Mouse (Mus musculus): ENCODE results near the gene Maob. TPM values are rescaled to one million over a fixed set of nuclear protein-coding genes. Genes with fewer than 3 reads are reported as not detected.

The Maob gene
- total and polyA plus RNA-seq, 3 experiments, result not detected

- TF ChIP-seq MYC (IDR thresholded peaks at IDR 0.05; ENCODE audit: low read depth, low read length), result no peak
- TF ChIP-seq MAFK (IDR thresholded peaks at IDR 0.05; ENCODE audit: borderline replicate concordance, low read depth, low read length), result no peak
- no peak for TF ChIP-seq MAZ (IDR thresholded peaks at IDR 0.05; ENCODE audit: low read depth, low read length)
- no peak for TF ChIP-seq E2F4 (IDR thresholded peaks at IDR 0.05; ENCODE audit: borderline replicate concordance, low read depth, low read length)
Measured at GRCm38 (mm10) chrX:16754761-16755160, 62.4 kb downstream of the Maob start (continued).

GRCm38 (mm10) chrX:16748932-16749331, 68.2 kb downstream of the Maob start:
- DNase-seq (ENCODE audit: low read depth, low spot score), result no peak
- TF ChIP-seq JUND (IDR thresholded peaks at IDR 0.05; ENCODE audit: low read depth, low read length), result no peak
- no peak for TF ChIP-seq SMC3 (IDR thresholded peaks at IDR 0.05; ENCODE audit: low read depth, low read length)
- TF ChIP-seq MYC (IDR thresholded peaks at IDR 0.05; ENCODE audit: low read depth, low read length), result no peak
- no peak for TF ChIP-seq MAFK (IDR thresholded peaks at IDR 0.05; ENCODE audit: borderline replicate concordance, low read depth, low read length)
- no peak for TF ChIP-seq POLR2AphosphoS2 (IDR thresholded peaks at IDR 0.05; ENCODE audit: low read length)
- TF ChIP-seq MAX (IDR thresholded peaks at IDR 0.05; ENCODE audit: low read length), result no peak
- TF ChIP-seq GABPA (IDR thresholded peaks at IDR 0.05; ENCODE audit: low read depth, low read length), result no peak
- TF ChIP-seq USF2 (IDR thresholded peaks at IDR 0.05; ENCODE audit: borderline replicate concordance in 1 of 2, insufficient read depth in 1 of 2, low read depth in 1 of 2, low read length in 2 of 2), result no peak
- TF ChIP-seq CTCF (IDR thresholded peaks at IDR 0.05 in 2 of 3, conservative IDR thresholded peaks at IDR 0.05 in 1 of 3; ENCODE audit: control insufficient read depth in 1 of 3, insufficient read depth in 1 of 3, low read depth in 2 of 3, low read length in 3 of 3, poor library complexity in 1 of 3, severe bottlenecking in 1 of 3), result no peak
- no peak for TF ChIP-seq ZMIZ1 (IDR thresholded peaks at IDR 0.05; ENCODE audit: low read depth, low read length)
- no peak for TF ChIP-seq ELF1 (IDR thresholded peaks at IDR 0.05; ENCODE audit: low read depth, low read length)
- no peak for TF ChIP-seq TCF12 (IDR thresholded peaks at IDR 0.05; ENCODE audit: low read depth, low read length)
- no peak for TF ChIP-seq RCOR1 (IDR thresholded peaks at IDR 0.05; ENCODE audit: low read depth, low read length)
- TF ChIP-seq BHLHE40 (IDR thresholded peaks at IDR 0.05; ENCODE audit: borderline replicate concordance, low read depth, low read length), result no peak
- TF ChIP-seq E2F4 (IDR thresholded peaks at IDR 0.05; ENCODE audit: borderline replicate concordance, low read depth, low read length), result no peak
- TF ChIP-seq GATA1 (IDR thresholded peaks at IDR 0.05; ENCODE audit: low read depth, low read length), result no peak
- TF ChIP-seq ETS1 (IDR thresholded peaks at IDR 0.05; ENCODE audit: low read depth, low read length), result no peak
- no peak for TF ChIP-seq UBTF (IDR thresholded peaks at IDR 0.05; ENCODE audit: borderline replicate concordance, insufficient read depth, low read depth, low read length)
- Histone ChIP-seq H3K4me3 (ENCODE audit: control insufficient read depth in 1 of 2, insufficient read depth in 1 of 2, low read depth in 2 of 2, low read length in 2 of 2) (no peak overlapping the region), H3K9ac (ENCODE audit: control insufficient read depth, low read depth, low read length, poor library complexity, severe bottlenecking) (no peak overlapping the region), H3K79me2 (ENCODE audit: control insufficient read depth, insufficient read depth, low read length, poor library complexity) (no peaks in the 10 kb centered on the region), H3K9me3 (replicated peaks; ENCODE audit: insufficient read depth, low read length) (no peaks in the 10 kb centered on the region), H3K4me1 (ENCODE audit: control insufficient read depth in 1 of 2, insufficient read depth in 2 of 2, low read length in 2 of 2) (no peaks in the 10 kb centered on the region), H3K27me3 (ENCODE audit: control insufficient read depth in 1 of 2, insufficient read depth in 2 of 2, low read length in 2 of 2) (no peaks in the 10 kb centered on the region), H3K36me3 (ENCODE audit: control insufficient read depth in 1 of 2, insufficient read depth in 2 of 2, low read length in 2 of 2) (no peaks in the 10 kb centered on the region), H3K27ac (ENCODE audit: control insufficient read depth, low read depth, low read length) (no peak overlapping the region)
